Mouse (Mus musculus) frontal cortex, adult 2 months (tissue): ENCODE results near the gene Rpl36a. TPM values are rescaled to one million over a fixed set of nuclear protein-coding genes. Genes with fewer than 3 reads are reported as not detected.
A peak's percentile ranks its signal among the peaks of the same experiment; 100 is the strongest.

ENCODE experiments used
- DNase-seq, 2 experiments: peaks; one replicate each; pipeline ENCODE4 v3.0.0; 2022; ENCODE audit warnings: low spot score in 1 of 2; ENCODE audit errors: extremely low spot score in 1 of 2
- polyA plus RNA-seq: library from polyadenylated mRNA; depleted of rRNA; stranded (reverse); fragments of >200 nt; gene quantifications from 2 replicates; pipeline ENCODE4 v1.2.3, GENCODE M21; 2012; rRNA removed

The Rpl36a gene
- polyA plus RNA-seq, 1 experiment, result 529 TPM

GRCm38 (mm10) chrX:134599922-134600565 is 14.6 kb downstream of the Rpl36a start:
- DNase-seq, result peak in 1 of 2 experiments; percentile 5

- peak; percentile 93 to 95 for DNase-seq
Observed at GRCm38 (mm10) chrX:134600659-134601379, 15.4 kb downstream of the Rpl36a start, which contains the start of the genes Gla and Hnrnph2. Gla (minus strand) TSS chrX:134601125. Hnrnph2 (plus strand) TSS chrX:134601179.

GRCm38 (mm10) chrX:134601380-134602120 is 16.1 kb downstream of the Rpl36a start:
- DNase-seq, result no peak

GRCm38 (mm10) chrX:134609472-134609871 is 24.0 kb downstream of the Rpl36a start:
- peak in 1 of 2 experiments; percentile 48 for DNase-seq

GRCm38 (mm10) chrX:134610984-134611383 is 25.5 kb downstream of the Rpl36a start:
- no peak for DNase-seq

- DNase-seq, result peak in 1 of 2 experiments; percentile 13
Observed at GRCm38 (mm10) chrX:134612285-134612959, 27.0 kb downstream of the Rpl36a start.

GRCm38 (mm10) chrX:134614306-134614705 is 28.9 kb downstream of the Rpl36a start:
- DNase-seq, result no peak

- no peak for DNase-seq
Observed at GRCm38 (mm10) chrX:134619695-134620094, 34.2 kb downstream of the Rpl36a start.

- DNase-seq, result no peak
Observed at GRCm38 (mm10) chrX:134620254-134620865, 34.9 kb downstream of the Rpl36a start.

GRCm38 (mm10) chrX:134621685-134622084 is 36.2 kb downstream of the Rpl36a start:
- no peak for DNase-seq

- no peak for DNase-seq
Observed at GRCm38 (mm10) chrX:134623350-134623749, 37.9 kb downstream of the Rpl36a start.

- DNase-seq, result no peak
Observed at GRCm38 (mm10) chrX:134628200-134628599, 42.7 kb downstream of the Rpl36a start.

GRCm38 (mm10) chrX:134632710-134633109 is 47.3 kb downstream of the Rpl36a start:
- DNase-seq, result no peak

- no peak for DNase-seq
Observed at GRCm38 (mm10) chrX:134635111-134635510, 49.7 kb downstream of the Rpl36a start.

GRCm38 (mm10) chrX:134635860-134636259 is 50.4 kb downstream of the Rpl36a start:
- DNase-seq, result no peak

Other genes starting within 250 kb of the Rpl36a start
- 48.8 and 48.9 TPM in 2 replicates for gene Drp2, start 181.1 kb upstream of the Rpl36a start, polyA plus RNA-seq
- gene Taf7l, start 109.2 kb upstream of the Rpl36a start, polyA plus RNA-seq, result 0.11 and 0.46 TPM in 2 replicates
- 13.0 and 13.1 TPM in 2 replicates for gene Timm8a1, start 43.8 kb upstream of the Rpl36a start, polyA plus RNA-seq
- 0.76 and 1.3 TPM in 2 replicates for gene Btk, start 2.1 kb upstream of the Rpl36a start, polyA plus RNA-seq
- 7.1 and 8.0 TPM in 2 replicates for gene Gla, start 15.5 kb downstream of the Rpl36a start, polyA plus RNA-seq
- 112 and 121 TPM in 2 replicates for gene Hnrnph2, start 15.5 kb downstream of the Rpl36a start, polyA plus RNA-seq
- gene Armcx4, start 100.9 kb downstream of the Rpl36a start, polyA plus RNA-seq, result 16.5 and 17.9 TPM in 2 replicates
- 67.5 and 81.6 TPM in 2 replicates for gene Armcx1, start 132.3 kb downstream of the Rpl36a start, polyA plus RNA-seq
- gene Armcx6, start 165.8 kb downstream of the Rpl36a start, polyA plus RNA-seq, result 8.4 and 9.6 TPM in 2 replicates
- gene Armcx3, start 170.9 kb downstream of the Rpl36a start, polyA plus RNA-seq, result 58.5 and 64.6 TPM in 2 replicates
- gene Armcx2, start 223.6 kb downstream of the Rpl36a start, polyA plus RNA-seq, result 45.7 and 54.3 TPM in 2 replicates